Mouse (Mus musculus) C2C12 (cell line): ENCODE results near the gene Cerk.

Experiments
- CEBPB ChIP-seq: IDR thresholded peaks from one replicate; pipeline ENCODE4 v1.6.1; 2011; ENCODE audit warnings: low read depth, mild to moderate bottlenecking, control low read depth, moderate library complexity
- CTCF ChIP-seq: IDR thresholded peaks from one replicate; pipeline ENCODE4 v1.5.1; 2011; ENCODE audit not compliant: control insufficient read depth, insufficient read depth, insufficient read length
- FOSL1 ChIP-seq: IDR thresholded peaks from one replicate; pipeline ENCODE4 v1.8.0; 2011; ENCODE audit warnings: mild to moderate bottlenecking, low read length; ENCODE audit not compliant: poor library complexity, insufficient read depth, severe bottlenecking
- MAX ChIP-seq: IDR thresholded peaks from one replicate; pipeline ENCODE4 v1.6.1; 2011; ENCODE audit warnings: mild to moderate bottlenecking, control low read depth
- MYOD1 ChIP-seq: IDR thresholded peaks from one replicate; pipeline ENCODE4 v1.6.1; 2011; ENCODE audit warnings: low read depth; ENCODE audit not compliant: control insufficient read depth, insufficient read length
- MYOG ChIP-seq: IDR thresholded peaks from one replicate; pipeline ENCODE4 v1.6.1; 2011; ENCODE audit not compliant: control insufficient read depth, insufficient read length; ENCODE audit errors: extremely low read depth
- USF1 ChIP-seq: IDR thresholded peaks from one replicate; pipeline ENCODE4 v1.6.1; 2011; ENCODE audit warnings: low read depth, mild to moderate bottlenecking, control low read depth, moderate library complexity

- TF ChIP-seq MAX (no peak), CTCF (no peak), USF1 (no peak), CEBPB (no peak), MYOD1 (no peak), FOSL1 (no peak), MYOG (no peak)
These were observed 13.4 kb downstream of the Cerk start for GRCm38 (mm10) chr15:86172526-86172925.
